Mouse (Mus musculus) forebrain, embryonic 12.5 days (tissue): ENCODE measurements around the gene Ebf1. TPM values are rescaled to one million over a fixed set of nuclear protein-coding genes. Genes with fewer than 3 reads are reported as not detected.

Experiments
- ATAC-seq: fragments of 200-750 bp; cut with Nextera tagmentation; 2 replicates; pipeline ENCODE4 v1.8.0; 2017; ENCODE audit warnings: moderate TSS enrichment; ENCODE audit not compliant: low FRiP score
- H3K27ac ChIP-seq: fragments of 300-500 bp; sonication (generic); 2 replicates; pipeline ENCODE4 v1.5.1; 2016; ENCODE audit warnings: mild to moderate bottlenecking
- H3K27me3 ChIP-seq: fragments of 300-500 bp; sonication (generic); 2 replicates; pipeline ENCODE4 v1.6.1; 2016; ENCODE audit warnings: mild to moderate bottlenecking
- H3K36me3 ChIP-seq: fragments of 300-500 bp; sonication (generic); replicated peaks from 2 replicates; pipeline ENCODE4 v1.6.1; 2016; ENCODE audit warnings: mild to moderate bottlenecking
- H3K4me1 ChIP-seq: fragments of 300-500 bp; sonication (generic); 2 replicates; pipeline ENCODE4 v1.6.1; 2016
- H3K4me2 ChIP-seq: fragments of 300-500 bp; sonication (generic); 2 replicates; pipeline ENCODE4 v1.6.1; 2016; ENCODE audit warnings: mild to moderate bottlenecking, moderate library complexity
- H3K4me3 ChIP-seq: fragments of 300-500 bp; sonication (generic); replicated peaks from 2 replicates; pipeline ENCODE4 v1.5.1; 2016; ENCODE audit warnings: mild to moderate bottlenecking
- H3K9ac ChIP-seq: fragments of 300-500 bp; sonication (generic); 2 replicates; pipeline ENCODE4 v1.6.1; 2016; ENCODE audit warnings: mild to moderate bottlenecking
- H3K9me3 ChIP-seq: fragments of 300-500 bp; sonication (generic); 2 replicates; pipeline ENCODE4 v1.6.1; 2016
- WGBS: fragments of 180-500 bp; shearing (Covaris S2); methylation state at CpG from one replicate; pipeline ENCODE4 v1.1.7; 2016; 5-methylcytosine and 5-hydroxymethylcytosine counted together
- polyA plus RNA-seq: library from polyadenylated mRNA; unstranded; fragments of >200 nt; fragmentation: Nextera tagmentation; extraction: Ambion mirVana; gene quantifications from 2 replicates; pipeline ENCODE4 v1.2.1, GENCODE M21; 2016

Ebf1 gene
- polyA plus RNA-seq, 1 experiment from 2014 or later: 26.8 TPM

DNA sequence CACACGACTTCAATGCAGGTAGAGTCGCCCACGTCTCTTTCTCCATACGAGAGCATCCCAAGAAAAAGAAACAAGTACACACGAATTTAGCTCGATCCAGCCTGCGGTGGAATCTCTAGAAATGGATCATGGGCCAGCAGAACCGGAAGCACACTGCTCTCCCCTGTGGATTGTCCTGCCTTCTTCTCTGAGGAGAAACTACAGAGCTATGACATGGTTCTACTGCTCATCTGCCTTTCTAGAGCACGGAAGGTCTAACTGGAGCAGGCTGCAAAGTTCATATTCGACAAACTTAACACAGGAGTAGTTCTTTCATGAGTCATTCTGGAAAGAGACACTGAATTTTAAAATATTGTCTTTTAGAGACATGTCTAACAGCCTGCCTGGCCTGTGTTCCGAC is 8.5 kb upstream of the Ebf1 start:
- Histone ChIP-seq H3K27ac (no peak overlapping the region), H3K9ac (no peak overlapping the region), H3K9me3 (no peaks in the 10 kb centered on the region), H3K36me3 (no peaks in the 10 kb centered on the region), H3K27me3 (peaks cover 42% of the 10 kb centered on the region), H3K4me3 (no peak overlapping the region), H3K4me1 (peaks cover 21% of the 10 kb centered on the region), H3K4me2 (no peak overlapping the region)
- ATAC-seq: no peak
- WGBS: 81% methylated on average over 11 of the region's 11 CpGs

DNA sequence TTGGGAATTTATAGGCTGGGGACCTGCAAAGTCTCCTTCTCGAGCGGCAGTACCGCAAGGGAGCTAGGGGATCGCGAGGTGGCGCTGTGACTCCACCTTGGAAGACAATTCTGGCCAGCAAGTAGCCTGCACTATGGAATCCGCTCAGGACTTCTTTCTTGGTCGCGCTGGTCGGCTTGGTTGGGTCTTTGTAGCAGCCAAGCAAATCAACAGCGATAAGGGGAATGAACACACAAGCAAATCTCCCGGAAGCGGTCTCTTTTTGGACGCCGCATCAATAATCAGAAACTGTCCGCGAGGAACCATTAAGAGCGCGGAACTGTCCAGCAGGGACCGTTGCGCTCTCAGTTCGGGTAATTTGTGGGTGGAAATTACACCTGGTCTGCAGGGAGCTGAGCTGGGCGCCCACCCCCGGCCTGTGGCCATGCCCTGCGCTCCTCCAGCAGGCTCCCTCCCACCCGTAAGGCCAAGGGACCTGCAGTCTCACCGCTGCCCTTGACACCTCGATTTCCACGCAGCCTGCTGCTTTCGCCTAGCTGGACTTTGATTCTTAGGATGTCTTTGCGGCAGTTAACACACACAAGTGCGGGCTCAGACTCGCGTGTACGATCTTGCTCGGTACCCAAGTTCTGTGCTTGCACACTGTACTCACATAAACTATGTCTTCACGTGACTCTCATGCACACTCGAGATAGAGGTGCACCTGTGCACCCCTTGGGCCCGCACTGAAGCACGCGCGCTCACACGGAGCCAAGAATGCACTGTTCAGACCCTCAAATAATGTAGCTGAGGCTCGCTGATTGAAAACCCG is 5.9 kb upstream of the Ebf1 start:
- H3K4me3 ChIP-seq: peak overlapping the region; percentile 43
- H3K4me1 ChIP-seq: peaks cover 22% of the 10 kb centered on the region
- ATAC-seq: peak; percentile 89
- under 1% methylated on average over 45 of the region's 45 CpGs for WGBS
- H3K4me2 ChIP-seq: peak overlapping the region; percentile 85
- H3K36me3 ChIP-seq: no peaks in the 10 kb centered on the region
- H3K27me3 ChIP-seq: peaks cover 67% of the 10 kb centered on the region
- peak overlapping the region; percentile 59 for H3K9ac ChIP-seq
- H3K27ac ChIP-seq: no peak overlapping the region
- H3K9me3 ChIP-seq: no peaks in the 10 kb centered on the region

DNA sequence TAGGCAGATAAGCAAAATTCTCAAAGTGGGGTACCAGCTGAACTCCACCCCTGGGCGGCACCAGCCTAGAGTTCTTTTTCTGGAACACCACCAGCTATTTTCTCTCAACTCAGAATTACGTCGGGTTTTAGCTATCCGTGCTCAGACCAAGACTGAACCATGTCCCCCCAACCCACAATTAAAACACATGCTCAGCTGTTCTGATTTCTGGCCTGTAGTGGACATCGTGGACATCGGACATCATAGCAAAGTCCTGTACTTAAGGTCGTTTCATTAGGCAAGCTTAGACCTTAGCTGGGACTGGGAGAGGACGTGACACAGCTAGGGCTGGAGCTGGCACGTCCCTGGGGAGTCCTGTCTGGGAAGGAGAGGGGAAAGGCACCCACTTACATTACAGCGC is 5.0 kb upstream of the Ebf1 start:
- Histone ChIP-seq H3K4me3 (no peak overlapping the region), H3K36me3 (no peaks in the 10 kb centered on the region), H3K27ac (no peak overlapping the region), H3K27me3 (peaks cover 74% of the 10 kb centered on the region), H3K4me2 (no peak overlapping the region), H3K9me3 (no peaks in the 10 kb centered on the region), H3K9ac (no peak overlapping the region), H3K4me1 (peaks cover 29% of the 10 kb centered on the region)
- 3% methylated on average over 10 of the region's 10 CpGs for WGBS
- no peak for ATAC-seq

DNA sequence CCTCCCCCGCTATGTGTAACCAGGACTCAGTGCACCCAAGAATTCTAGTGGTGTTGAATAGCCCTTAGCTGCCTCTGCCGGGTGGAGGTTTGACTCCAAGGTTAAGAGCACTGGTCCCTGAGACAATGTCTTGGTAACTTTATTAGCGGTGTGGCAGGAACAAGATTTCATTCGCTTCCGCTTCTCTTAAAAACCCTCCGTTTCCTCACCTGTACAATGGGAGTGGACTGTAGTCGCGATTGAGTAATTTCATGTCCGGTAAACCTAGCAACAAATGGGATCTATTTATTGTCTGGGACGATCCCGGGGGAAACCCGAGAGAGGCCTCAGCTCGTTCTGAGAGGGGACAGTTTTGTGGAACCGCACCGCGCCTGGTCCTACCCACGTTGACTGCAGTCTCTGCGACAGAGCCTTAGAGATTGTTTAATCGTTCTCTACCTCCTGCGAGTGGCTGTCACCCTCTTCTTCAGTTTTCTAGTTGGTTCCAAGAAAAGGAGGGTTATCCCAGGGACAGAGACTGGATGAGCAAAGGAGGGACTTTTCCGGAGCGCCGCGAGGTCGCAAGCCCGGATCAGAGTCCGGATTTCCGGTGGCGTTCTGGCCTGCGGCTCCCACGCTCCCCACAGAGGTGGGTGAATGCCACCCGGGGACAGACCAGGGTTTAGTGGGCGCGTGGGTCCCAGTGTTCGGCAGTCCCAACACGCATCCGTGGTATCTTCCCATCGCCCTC is 4.3 kb upstream of the Ebf1 start:
- Histone ChIP-seq H3K4me1 (peaks cover 29% of the 10 kb centered on the region), H3K27me3 (peaks cover 74% of the 10 kb centered on the region), H3K9ac (peak overlapping the region; percentile 26; the same call in 1 of the 2 replicates), H3K9me3 (no peaks in the 10 kb centered on the region), H3K4me2 (peak overlapping the region; percentile 54), H3K27ac (no peak overlapping the region), H3K36me3 (no peaks in the 10 kb centered on the region), H3K4me3 (peak overlapping the region; percentile 32)
- WGBS: under 1% methylated on average over 38 of the region's 38 CpGs
- ATAC-seq: no peak

DNA sequence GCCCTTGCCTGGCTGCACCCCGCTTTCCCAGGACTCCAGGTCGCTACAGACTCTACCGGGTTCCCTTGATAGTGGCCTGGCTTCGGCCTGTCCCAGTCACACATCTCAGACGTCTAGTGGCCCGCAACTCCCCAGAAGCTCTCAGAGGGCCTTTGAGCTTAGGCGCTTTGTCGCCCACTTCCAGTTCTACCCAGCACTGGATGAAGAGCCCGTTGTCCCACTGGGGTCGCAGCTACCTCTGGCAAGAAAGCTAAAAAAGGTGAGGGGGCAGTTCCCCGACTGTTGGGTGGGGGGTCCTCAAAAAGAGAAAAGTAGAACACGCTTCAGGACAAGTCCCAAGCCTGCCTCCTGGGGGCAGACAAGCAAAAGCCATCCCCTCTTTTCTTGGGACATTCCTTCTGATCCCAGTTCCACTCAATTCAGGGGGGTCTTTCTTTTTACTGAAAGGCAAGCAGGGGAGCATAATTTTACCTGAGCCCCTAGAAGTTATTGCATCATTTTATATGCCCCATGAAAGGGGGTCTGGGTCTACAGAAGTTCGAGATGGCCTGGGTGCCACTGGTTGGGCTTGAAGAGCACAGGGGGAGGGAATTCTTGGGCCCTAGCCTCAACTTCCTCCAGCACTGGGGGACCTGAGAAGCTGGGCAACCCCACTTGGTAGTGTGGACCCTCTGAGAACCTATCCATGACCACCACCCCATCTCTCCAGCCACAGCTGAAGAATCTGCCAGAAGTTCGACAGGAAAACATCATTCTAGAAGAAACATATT is 3.5 kb upstream of the Ebf1 start:
- H3K9ac ChIP-seq: peak overlapping the region; percentile 26; the same call in 1 of the 2 replicates

DNA sequence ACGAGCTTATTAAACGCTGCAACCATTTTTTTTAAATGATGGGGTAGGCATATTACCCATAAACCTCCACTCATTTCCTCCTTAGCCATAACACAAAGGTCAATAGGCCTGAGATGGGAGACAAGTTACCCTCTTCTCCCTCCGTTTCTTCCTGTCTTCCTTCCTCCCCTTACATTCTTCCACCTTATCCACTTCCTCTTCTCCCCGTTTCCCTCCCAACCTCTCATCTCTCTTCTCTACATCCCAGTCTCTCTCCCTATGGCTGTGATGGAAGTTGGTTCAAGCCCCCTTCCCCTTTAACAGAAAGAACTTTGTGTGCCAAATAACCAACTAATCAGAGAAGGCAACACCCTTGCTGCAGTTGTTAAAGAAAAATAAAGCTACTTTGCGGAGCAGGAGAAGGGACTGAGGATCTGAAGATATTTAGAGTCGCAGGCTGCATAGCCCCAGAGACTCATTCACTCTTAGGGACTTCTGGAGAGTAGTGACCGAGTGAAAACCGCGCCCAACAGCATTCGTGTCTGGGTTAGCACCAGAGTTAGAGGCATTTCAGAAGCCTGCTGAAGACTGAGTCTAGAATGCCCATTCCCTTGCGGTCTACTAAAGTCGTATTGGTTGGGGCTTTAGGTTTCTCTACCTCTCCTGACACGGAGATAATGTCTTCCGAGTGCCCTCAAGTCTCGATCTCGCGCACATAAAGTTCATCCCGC is 884 bp upstream of the Ebf1 start:
- Histone ChIP-seq H3K9me3 (no peaks in the 10 kb centered on the region), H3K4me3 (peak overlapping the region; percentile 43), H3K27ac (no peak overlapping the region), H3K9ac (no peak overlapping the region; the same call in 1 of the 2 replicates), H3K4me2 (peak overlapping the region; percentile 76), H3K36me3 (no peaks in the 10 kb centered on the region), H3K27me3 (peaks cover 84% of the 10 kb centered on the region), H3K4me1 (peaks cover 43% of the 10 kb centered on the region)
- 7% methylated on average over 18 of the region's 18 CpGs for WGBS
- no peak for ATAC-seq

More for the DNA sequence above, 3.5 kb upstream of the Ebf1 start:
- 6% methylated on average over 14 of the region's 14 CpGs for WGBS
- H3K9me3 ChIP-seq: no peaks in the 10 kb centered on the region
- no peak overlapping the region for H3K27ac ChIP-seq
- peak overlapping the region; percentile 32 for H3K4me3 ChIP-seq
- peak overlapping the region; percentile 54 for H3K4me2 ChIP-seq
- no peaks in the 10 kb centered on the region for H3K36me3 ChIP-seq
- peaks cover 29% of the 10 kb centered on the region for H3K4me1 ChIP-seq
- ATAC-seq: no peak
- H3K27me3 ChIP-seq: peaks cover 76% of the 10 kb centered on the region

DNA sequence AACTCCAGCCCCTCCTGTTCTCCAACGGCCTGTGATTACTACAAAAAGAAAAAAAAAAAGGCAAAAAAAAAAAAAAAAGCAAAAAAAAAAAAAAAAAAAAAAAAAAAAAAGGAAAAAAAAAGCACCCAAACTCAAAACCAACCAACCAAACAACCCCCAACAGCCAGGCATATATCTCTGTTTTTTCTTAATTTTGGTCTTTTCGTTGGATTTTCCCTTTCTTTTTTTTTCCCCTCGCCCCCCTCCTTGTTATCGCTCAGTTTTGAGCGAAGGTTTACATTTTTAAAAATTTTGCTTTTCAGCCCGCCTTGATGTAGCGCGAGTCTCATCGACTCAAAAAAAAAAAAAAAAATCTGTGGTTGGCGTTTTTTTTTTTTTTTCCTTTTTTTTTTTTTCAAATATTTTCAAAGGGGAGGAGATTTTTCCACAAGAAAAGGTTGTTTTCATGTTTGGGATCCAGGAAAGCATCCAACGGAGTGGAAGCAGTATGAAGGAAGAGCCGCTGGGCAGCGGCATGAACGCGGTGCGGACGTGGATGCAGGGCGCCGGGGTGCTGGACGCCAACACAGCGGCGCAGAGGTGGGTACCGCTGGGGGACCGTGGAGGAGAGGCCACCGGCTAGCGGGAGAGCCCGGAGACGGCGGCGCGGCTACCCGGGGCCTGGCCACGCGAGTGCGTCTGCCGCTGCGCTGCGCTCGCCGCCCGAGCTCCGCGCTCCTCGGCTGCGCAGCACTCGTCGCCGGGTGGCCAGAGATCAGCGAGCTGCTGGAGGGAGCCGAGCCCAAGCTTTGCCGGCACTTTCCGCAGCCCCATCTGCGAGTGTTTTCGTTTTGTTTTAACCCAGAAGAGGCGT is 843 bp downstream of the Ebf1 start:
- under 1% methylated on average over 55 of the region's 55 CpGs for WGBS
- Histone ChIP-seq H3K9ac (peak overlapping the region; percentile 64), H3K4me3 (peak overlapping the region; percentile 50), H3K4me1 (peaks cover 41% of the 10 kb centered on the region), H3K27me3 (peaks cover 79% of the 10 kb centered on the region), H3K36me3 (no peaks in the 10 kb centered on the region), H3K27ac (peak overlapping the region; percentile 75), H3K4me2 (peak overlapping the region; percentile 76), H3K9me3 (no peaks in the 10 kb centered on the region)
- peak; percentile 45 for ATAC-seq

DNA sequence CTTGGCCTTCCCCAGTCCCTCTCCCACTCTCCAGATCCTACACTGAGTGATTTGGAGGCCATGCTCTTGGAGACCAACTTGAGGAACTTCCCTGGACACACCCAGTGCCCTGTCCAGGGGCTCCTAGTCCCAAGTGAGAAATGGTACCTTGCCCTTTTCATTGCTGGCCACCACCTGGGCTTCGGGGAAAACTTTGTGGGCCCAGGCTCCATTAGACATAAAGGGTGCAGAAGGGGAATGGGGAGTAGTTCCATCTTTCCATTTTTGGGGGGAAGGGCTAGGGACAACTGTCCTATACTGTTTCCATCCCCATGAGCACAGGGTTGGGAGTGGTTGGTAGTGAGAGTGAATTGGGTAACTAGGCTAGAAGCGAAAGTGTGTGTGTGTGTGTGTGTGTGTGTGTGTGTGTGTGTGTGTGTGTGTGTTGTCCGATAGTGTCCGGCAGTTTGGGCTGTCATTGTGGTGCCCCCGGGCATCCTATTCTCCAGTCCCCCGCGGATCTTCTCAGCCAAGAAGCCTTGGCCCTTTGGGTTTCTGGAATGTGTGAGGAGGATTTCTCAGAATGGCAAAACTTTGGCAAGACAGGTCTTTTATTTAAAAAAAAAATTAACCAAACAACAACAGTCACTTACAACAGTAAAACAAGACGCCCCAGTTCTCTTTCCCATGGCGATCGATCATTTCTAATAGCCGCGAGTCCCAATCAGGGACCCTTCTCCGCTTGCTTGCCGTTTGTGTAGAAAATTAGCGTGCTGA is 2.2 kb downstream of the Ebf1 start:
- Histone ChIP-seq H3K4me3 (peak overlapping the region; percentile 50), H3K9me3 (no peaks in the 10 kb centered on the region), H3K4me2 (peak overlapping the region; percentile 76), H3K9ac (peak overlapping the region; percentile 38), H3K27me3 (peaks cover 67% of the 10 kb centered on the region), H3K27ac (no peak overlapping the region), H3K36me3 (no peaks in the 10 kb centered on the region), H3K4me1 (peaks cover 35% of the 10 kb centered on the region)
- WGBS: 1% methylated on average over 15 of the region's 15 CpGs
- ATAC-seq: no peak

DNA sequence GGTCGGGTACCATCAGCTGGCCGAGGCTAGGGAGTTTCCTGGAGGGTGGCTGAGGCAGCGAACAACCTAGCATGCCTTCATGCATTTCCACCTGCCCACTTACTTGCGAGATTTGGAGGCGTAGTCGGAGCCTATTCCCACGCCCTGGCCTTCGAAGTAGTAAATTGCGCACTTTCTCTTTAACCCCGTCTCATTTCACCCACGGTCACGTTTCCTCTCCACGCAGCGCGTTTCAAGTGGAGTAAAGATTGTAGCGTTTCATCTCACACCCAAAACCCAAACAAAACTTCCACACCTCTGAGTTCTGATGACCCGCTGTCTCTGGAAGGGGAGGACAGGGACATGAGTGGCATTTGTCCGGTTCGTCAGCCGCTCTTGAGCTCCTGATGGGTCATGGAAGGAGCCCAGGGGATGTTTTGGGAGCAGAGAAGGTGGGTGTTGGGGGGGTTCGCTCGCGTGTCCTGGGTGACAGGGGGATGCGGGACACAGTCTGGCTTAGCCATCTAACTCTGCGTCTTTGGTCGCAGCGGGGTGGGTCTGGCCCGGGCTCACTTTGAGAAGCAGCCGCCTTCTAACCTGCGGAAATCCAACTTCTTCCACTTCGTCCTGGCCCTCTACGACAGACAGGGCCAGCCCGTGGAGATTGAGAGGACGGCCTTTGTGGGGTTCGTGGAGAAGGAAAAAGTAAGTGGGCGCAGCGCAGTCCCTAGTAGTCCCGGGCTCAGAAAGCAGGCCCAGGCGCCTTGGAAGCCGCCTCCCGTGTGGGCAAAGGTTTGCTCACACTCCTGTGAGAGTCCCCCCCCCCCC is 3.0 kb downstream of the Ebf1 start:
- no peaks in the 10 kb centered on the region for H3K9me3 ChIP-seq
- H3K27ac ChIP-seq: no peak overlapping the region
- whole genome bisulfite sequencing: 1% methylated on average over 41 of the region's 41 CpGs
- H3K36me3 ChIP-seq: no peaks in the 10 kb centered on the region
- peaks cover 35% of the 10 kb centered on the region for H3K4me1 ChIP-seq
- peak overlapping the region; percentile 76 for H3K4me2 ChIP-seq
- peak overlapping the region; percentile 50 for H3K4me3 ChIP-seq
- H3K9ac ChIP-seq: peak overlapping the region; percentile 38
- peaks cover 64% of the 10 kb centered on the region for H3K27me3 ChIP-seq
- no peak for ATAC-seq
